Comparison of ENCODE assay signal across 29 mouse cellular contexts in the genomic region with DNA sequence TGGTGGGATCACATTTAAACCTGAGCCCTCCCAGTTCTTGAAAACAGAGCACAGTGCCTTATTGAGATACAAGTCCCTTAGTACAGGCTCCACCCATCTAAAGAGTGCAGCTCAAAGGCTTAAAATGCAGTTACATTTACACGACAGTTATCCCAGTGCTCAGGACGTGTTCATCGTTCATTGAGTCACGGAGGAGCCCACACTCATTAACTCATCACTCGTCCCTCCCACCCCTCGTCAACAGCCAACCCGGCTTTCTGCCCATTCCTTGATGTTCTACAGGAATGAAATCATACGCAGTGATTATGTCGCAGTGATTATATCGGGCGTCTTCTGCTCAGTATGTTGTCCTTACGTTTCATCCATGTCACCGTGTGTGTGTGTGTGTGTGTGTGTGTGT.
"Had no signal": no experiment of that assay in that cellular context is flagged by ENCODE, and none has a peak within 500 bp of the region (broad histone marks: within the 10 kb centered on the region; RNA-seq: fewer than 3 reads in every experiment).

No protein-coding gene starts in this region.

- ATAC-seq: hindbrain, embryonic 16.5 days; inflammation-experienced regulatory T-cells, adult 6 months; intestine, postnatal 0 days had no signal

- H3K9me3 ChIP-seq: heart, embryonic 10.5 days; heart, embryonic 12.5 days; heart, embryonic 13.5 days; heart, embryonic 15.5 days; hindbrain, embryonic 10.5 days; hindbrain, embryonic 12.5 days; hindbrain, embryonic 13.5 days; hindbrain, embryonic 15.5 days; intestine, embryonic 15.5 days; kidney, embryonic 15.5 days had no signal

- H3K9ac ChIP-seq: heart, embryonic 12.5 days; heart, embryonic 13.5 days; heart, embryonic 15.5 days; hindbrain, embryonic 12.5 days; hindbrain, embryonic 13.5 days; hindbrain, embryonic 14.5 days; hindbrain, embryonic 15.5 days; intestine, embryonic 15.5 days; kidney, embryonic 15.5 days had no signal

- H3K27ac ChIP-seq: heart, embryonic 15.5 days; hindbrain, embryonic 10.5 days; hindbrain, embryonic 12.5 days; hindbrain, embryonic 13.5 days; hindbrain, embryonic 14.5 days; hindbrain, embryonic 15.5 days; hindbrain, postnatal 0 days; intestine, embryonic 15.5 days; kidney, embryonic 15.5 days; kidney, postnatal 0 days; left cerebral cortex, adult 2 months had no signal

- H3K27me3 ChIP-seq: heart, embryonic 12.5 days; heart, embryonic 13.5 days; heart, embryonic 15.5 days; hindbrain, embryonic 12.5 days; hindbrain, embryonic 13.5 days; hindbrain, embryonic 15.5 days; intestine, embryonic 15.5 days; kidney, embryonic 15.5 days had no signal

- H3K36me3 ChIP-seq: heart, embryonic 10.5 days; heart, embryonic 12.5 days; heart, embryonic 13.5 days; heart, embryonic 15.5 days; hindbrain, embryonic 10.5 days; hindbrain, embryonic 12.5 days; hindbrain, embryonic 13.5 days; hindbrain, embryonic 15.5 days; intestine, embryonic 15.5 days; kidney, embryonic 15.5 days had no signal

- H3K4me3 ChIP-seq: heart, embryonic 10.5 days; heart, embryonic 12.5 days; heart, embryonic 13.5 days; heart, embryonic 15.5 days; hindbrain, embryonic 10.5 days; hindbrain, embryonic 12.5 days; hindbrain, embryonic 13.5 days; hindbrain, embryonic 15.5 days; intestine, embryonic 15.5 days; kidney, embryonic 15.5 days; left cerebral cortex, adult 2 months had no signal

- H3K4me2 ChIP-seq: heart, embryonic 15.5 days; hindbrain, embryonic 12.5 days; hindbrain, embryonic 13.5 days; hindbrain, embryonic 14.5 days; hindbrain, embryonic 15.5 days; intestine, embryonic 15.5 days; kidney, embryonic 15.5 days had no signal

- DNase-seq: heart, postnatal 10 days; heart, postnatal 14 days; heart, postnatal 36 days; kidney, adult 11 months; kidney, adult 18-20 months; kidney, adult 2 months; kidney, adult 8-10 months; kidney, adult 9 months; kidney, postnatal 14 days; kidney, postnatal 25 days; kidney, postnatal 36 days; layer of hippocampus, adult 9-11 months had no signal
